Mouse (Mus musculus): Measurements from ENCODE around the gene Tk1. TPM values are rescaled to one million over a fixed set of nuclear protein-coding genes. Genes with fewer than 3 reads are reported as not detected.

Gene Tk1
- polyA plus RNA-seq, 1 experiment from 2014 or later: 51.6 TPM

DNA sequence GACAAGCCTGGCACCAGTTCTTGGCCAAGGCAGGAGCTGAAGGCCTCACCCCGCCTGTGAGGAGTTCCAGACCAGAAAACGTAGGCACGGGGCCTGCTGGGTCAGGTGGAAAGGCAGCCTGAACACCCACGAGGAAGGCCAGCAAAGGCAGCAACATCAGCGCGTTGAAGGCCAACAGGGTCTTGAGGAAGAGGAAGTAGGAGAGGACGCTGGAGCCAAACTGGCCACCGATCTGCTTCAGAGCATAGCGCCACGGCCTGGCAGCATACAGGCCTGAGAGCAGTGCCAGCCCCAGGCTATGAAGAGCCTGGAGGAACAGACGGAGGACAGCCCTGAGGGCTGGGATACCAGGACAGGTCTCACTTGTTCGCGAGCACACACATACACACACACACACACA, 50.4 kb downstream of the Tk1 start:
- no peak for DNase-seq (ENCODE audit: low spot score)
- Histone ChIP-seq H3K4me3 (replicated peaks; ENCODE audit: low read depth, low read length) (no peak overlapping the region), H3K27me3 (ENCODE audit: insufficient read depth, low read length) (no peaks in the 10 kb centered on the region), H3K9me3 (replicated peaks; ENCODE audit: low read length) (no peaks in the 10 kb centered on the region), H3K9ac (ENCODE audit: low read depth, low read length) (no peak overlapping the region), H3K36me3 (ENCODE audit: insufficient read depth, low read length) (peaks cover 30% of the 10 kb centered on the region), H3K4me1 (replicated peaks; ENCODE audit: insufficient read depth, low read length) (peaks cover 14% of the 10 kb centered on the region), H3K4me2 (ENCODE audit: low read length) (no peak overlapping the region), H3K27ac (no peak overlapping the region)
- WGBS: 91% methylated on average over 13 of the region's 13 CpGs
- no peak for TF ChIP-seq CTCF (IDR thresholded peaks at IDR 0.05; ENCODE audit: low read depth)
- ATAC-seq (replicated peaks; ENCODE audit: low FRiP score, low read depth): no peak

DNA sequence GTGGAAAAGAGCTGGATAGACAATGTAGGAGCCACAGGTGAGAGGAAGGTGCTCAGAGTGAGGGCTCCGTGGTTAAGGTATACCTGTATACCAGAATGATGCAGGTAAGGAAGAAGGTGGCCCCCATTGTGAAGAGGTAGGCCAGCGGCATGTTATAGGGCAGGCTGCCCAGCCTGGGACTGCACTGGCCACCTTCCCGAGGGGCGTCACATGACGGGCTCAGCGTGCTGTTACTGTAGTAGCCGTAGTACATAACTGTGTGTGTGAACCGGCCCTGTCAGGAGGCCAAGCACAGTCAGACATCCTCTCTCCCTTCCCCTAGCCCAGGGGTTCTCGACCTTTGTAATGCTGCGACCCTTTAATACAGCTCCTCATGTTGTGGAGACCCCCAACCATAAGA, 51.0 kb downstream of the Tk1 start:
- TF ChIP-seq CTCF (IDR thresholded peaks at IDR 0.05; ENCODE audit: low read depth): no peak
- H3K9ac ChIP-seq (ENCODE audit: low read depth, low read length): no peak overlapping the region; the same call in 1 of the 2 replicates
- no peak overlapping the region for H3K27ac ChIP-seq
- no peaks in the 10 kb centered on the region for H3K27me3 ChIP-seq (ENCODE audit: insufficient read depth, low read length)
- no peak for ATAC-seq (replicated peaks; ENCODE audit: low FRiP score, low read depth)
- H3K9me3 ChIP-seq (replicated peaks; ENCODE audit: low read length): no peaks in the 10 kb centered on the region
- no peak overlapping the region for H3K4me3 ChIP-seq (replicated peaks; ENCODE audit: low read depth, low read length)
- peaks cover 30% of the 10 kb centered on the region for H3K36me3 ChIP-seq (ENCODE audit: insufficient read depth, low read length)
- 90% methylated on average over 10 of the region's 10 CpGs for WGBS
- peaks cover 10% of the 10 kb centered on the region for H3K4me1 ChIP-seq (replicated peaks; ENCODE audit: insufficient read depth, low read length)
- no peak overlapping the region for H3K4me2 ChIP-seq (ENCODE audit: low read length)
- DNase-seq (ENCODE audit: low spot score): no peak

DNA sequence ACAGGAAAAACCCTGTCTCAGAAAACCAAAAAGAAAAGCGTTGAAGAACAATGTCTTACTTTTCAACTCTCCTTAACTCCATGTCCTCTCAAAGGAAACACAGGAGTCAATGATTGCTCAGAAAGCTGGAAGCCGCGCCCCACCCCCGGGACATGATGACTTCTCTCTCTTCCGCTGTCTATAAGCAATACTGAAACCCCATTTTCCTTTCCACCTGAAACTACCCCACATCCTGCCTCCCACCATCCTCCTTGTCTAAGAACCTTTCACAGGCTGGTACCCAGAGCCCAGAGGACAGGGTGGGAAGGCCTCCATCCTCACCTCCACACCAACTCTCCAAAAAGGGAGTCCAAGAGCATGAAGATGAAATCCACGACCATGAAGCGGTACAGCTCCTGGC, 53.5 kb downstream of the Tk1 start:
- Histone ChIP-seq H3K27me3 (ENCODE audit: insufficient read depth, low read length) (no peaks in the 10 kb centered on the region), H3K9me3 (replicated peaks; ENCODE audit: low read length) (no peaks in the 10 kb centered on the region), H3K4me2 (ENCODE audit: low read length) (no peak overlapping the region), H3K27ac (no peak overlapping the region), H3K4me3 (replicated peaks; ENCODE audit: low read depth, low read length) (no peak overlapping the region), H3K4me1 (replicated peaks; ENCODE audit: insufficient read depth, low read length) (no peaks in the 10 kb centered on the region), H3K36me3 (ENCODE audit: insufficient read depth, low read length) (peaks cover 32% of the 10 kb centered on the region), H3K9ac (ENCODE audit: low read depth, low read length) (no peak overlapping the region)
- WGBS: 93% methylated on average over 7 of the region's 7 CpGs
- TF ChIP-seq CTCF (IDR thresholded peaks at IDR 0.05; ENCODE audit: low read depth): no peak
- ATAC-seq (replicated peaks; ENCODE audit: low FRiP score, low read depth) (no peak), DNase-seq (ENCODE audit: low spot score) (no peak)

- Histone ChIP-seq H3K4me2 (ENCODE audit: low read length) (no peak overlapping the region), H3K4me1 (replicated peaks; ENCODE audit: insufficient read depth, low read length) (0 out of 2 replicates have a peak, but pooled peaks cover 3% of the 10 kb centered on the region), H3K4me3 (replicated peaks; ENCODE audit: low read depth, low read length) (no peak overlapping the region), H3K27me3 (ENCODE audit: insufficient read depth, low read length) (no peaks in the 10 kb centered on the region), H3K9ac (ENCODE audit: low read depth, low read length) (no peak overlapping the region), H3K36me3 (ENCODE audit: insufficient read depth, low read length) (peaks cover 24% of the 10 kb centered on the region), H3K9me3 (replicated peaks; ENCODE audit: low read length) (no peaks in the 10 kb centered on the region), H3K27ac (no peak overlapping the region)
- no peak for ATAC-seq (replicated peaks; ENCODE audit: low FRiP score, low read depth)
- no peak for DNase-seq (ENCODE audit: low spot score)
- WGBS: 74% methylated on average over 10 of the region's 10 CpGs
- no peak for TF ChIP-seq CTCF (IDR thresholded peaks at IDR 0.05; ENCODE audit: low read depth)
Measured at GRCm38 (mm10) chr11:117770407-117770806, 55.5 kb downstream of the Tk1 start.

- H3K36me3 ChIP-seq (ENCODE audit: insufficient read depth, low read length): peaks cover 21% of the 10 kb centered on the region
- no peak for TF ChIP-seq CTCF (IDR thresholded peaks at IDR 0.05; ENCODE audit: low read depth)
- H3K9me3 ChIP-seq (replicated peaks; ENCODE audit: low read length): no peaks in the 10 kb centered on the region
- no peak overlapping the region for H3K4me3 ChIP-seq (replicated peaks; ENCODE audit: low read depth, low read length)
- H3K4me2 ChIP-seq (ENCODE audit: low read length): no peak overlapping the region
- H3K27me3 ChIP-seq (ENCODE audit: insufficient read depth, low read length): no peaks in the 10 kb centered on the region
- no peak for ATAC-seq (replicated peaks; ENCODE audit: low FRiP score, low read depth)
- H3K9ac ChIP-seq (ENCODE audit: low read depth, low read length): no peak overlapping the region
- WGBS: 91% methylated on average over 7 of the region's 7 CpGs
- DNase-seq (ENCODE audit: low spot score): no peak
- H3K27ac ChIP-seq: peak overlapping the region; percentile 47; the same call in 1 of the 2 replicates
- H3K4me1 ChIP-seq (replicated peaks; ENCODE audit: insufficient read depth, low read length): 0 out of 2 replicates have a peak, but pooled peaks cover 3% of the 10 kb centered on the region
Measured at GRCm38 (mm10) chr11:117769683-117770047, 56.2 kb downstream of the Tk1 start.

GRCm38 (mm10) chr11:117768725-117769682, 56.9 kb downstream of the Tk1 start:
- 69% methylated on average over 20 of the region's 20 CpGs for WGBS
- ATAC-seq (replicated peaks; ENCODE audit: low FRiP score, low read depth) (no peak), DNase-seq (ENCODE audit: low spot score) (no peak)
- H3K4me2 ChIP-seq (ENCODE audit: low read length): no peak overlapping the region
- H3K36me3 ChIP-seq (ENCODE audit: insufficient read depth, low read length): peaks cover 21% of the 10 kb centered on the region
- no peaks in the 10 kb centered on the region for H3K9me3 ChIP-seq (replicated peaks; ENCODE audit: low read length)
- peak overlapping the region; percentile 47; the same call in 1 of the 2 replicates for H3K27ac ChIP-seq
- H3K4me3 ChIP-seq (replicated peaks; ENCODE audit: low read depth, low read length): no peak overlapping the region
- TF ChIP-seq CTCF (IDR thresholded peaks at IDR 0.05; ENCODE audit: low read depth): no peak
- H3K9ac ChIP-seq (ENCODE audit: low read depth, low read length): no peak overlapping the region
- H3K27me3 ChIP-seq (ENCODE audit: insufficient read depth, low read length): no peaks in the 10 kb centered on the region
- H3K4me1 ChIP-seq (replicated peaks; ENCODE audit: insufficient read depth, low read length): 0 out of 2 replicates have a peak, but pooled peaks cover 3% of the 10 kb centered on the region
